Mouse (Mus musculus) layer of hippocampus, adult 11-12 months (tissue): ENCODE measurements at regions not wholly inside any gene's neighbourhood (a gene's known extent, or its start where the extent isn't known, plus 50 kb on each side); places are given as distances from the start of the nearest gene placed in this dataset.

ENCODE experiments used
- DNase-seq: peaks from one replicate; pipeline ENCODE4 v3.0.0; 2022; ENCODE audit warnings: low spot score

GRCm38 (mm10) chr1:16007809-16008208 is 85.3 kb downstream of the 4930444P10Rik start:
- no peak for DNase-seq

- DNase-seq = no peak
Measured at GRCm38 (mm10) chr1:16006888-16007287, 86.2 kb downstream of the 4930444P10Rik start.

GRCm38 (mm10) chr1:15997135-15997534 is 96.0 kb downstream of the 4930444P10Rik start:
- no peak for DNase-seq

- no peak for DNase-seq
Measured at GRCm38 (mm10) chr1:15996341-15996740, 96.8 kb downstream of the 4930444P10Rik start.

GRCm38 (mm10) chr1:15993561-15994410 is 99.3 kb downstream of the 4930444P10Rik start:
- DNase-seq = peak; percentile 19

- no peak for DNase-seq
Measured at GRCm38 (mm10) chr1:15990982-15991381, 102.1 kb downstream of the 4930444P10Rik start.

- DNase-seq = no peak
Measured at GRCm38 (mm10) chr1:15985579-15985978, 107.5 kb downstream of the 4930444P10Rik start.

GRCm38 (mm10) chr1:15979333-15979732 is 113.8 kb downstream of the 4930444P10Rik start:
- DNase-seq = no peak

GRCm38 (mm10) chr1:15959578-15959977 is 133.5 kb downstream of the 4930444P10Rik start:
- DNase-seq = no peak

- DNase-seq = no peak
Measured at GRCm38 (mm10) chr1:15958661-15959060, 134.5 kb downstream of the 4930444P10Rik start.

GRCm38 (mm10) chr1:15943662-15944061 is 149.5 kb downstream of the 4930444P10Rik start:
- DNase-seq = peak; percentile 35

- DNase-seq = no peak
Measured at GRCm38 (mm10) chr1:15943041-15943440, 150.1 kb downstream of the 4930444P10Rik start.
